Mouse (Mus musculus) retina, postnatal 7 days (tissue): Measurements from ENCODE around the gene Kalrn.

Experiments used
- DNase-seq: peaks from one replicate; pipeline ENCODE4 v3.0.0-alpha.2; 2012; ENCODE audit warnings: low read depth, low spot score

The Kalrn gene

GRCm38 (mm10) chr16:34192959-34193842 lies 380.1 kb downstream of the Kalrn start:
- peak; percentile 54 for DNase-seq

GRCm38 (mm10) chr16:34184721-34185120 lies 388.6 kb downstream of the Kalrn start:
- DNase-seq: no peak

GRCm38 (mm10) chr16:34183186-34183585 lies 390.1 kb downstream of the Kalrn start:
- DNase-seq: no peak

GRCm38 (mm10) chr16:34175625-34176024 lies 397.7 kb downstream of the Kalrn start:
- no peak for DNase-seq

GRCm38 (mm10) chr16:34172572-34173181 lies 400.7 kb downstream of the Kalrn start:
- no peak for DNase-seq

- DNase-seq: no peak
Measured at GRCm38 (mm10) chr16:34167042-34167441, 406.3 kb downstream of the Kalrn start.

- DNase-seq: no peak
Measured at GRCm38 (mm10) chr16:34163086-34163485, 410.2 kb downstream of the Kalrn start.

GRCm38 (mm10) chr16:34159576-34159975 lies 413.8 kb downstream of the Kalrn start:
- no peak for DNase-seq

GRCm38 (mm10) chr16:34157386-34158135 lies 415.8 kb downstream of the Kalrn start:
- DNase-seq: no peak

- DNase-seq: no peak
Measured at GRCm38 (mm10) chr16:34155696-34156095, 417.6 kb downstream of the Kalrn start.

- no peak for DNase-seq
Measured at GRCm38 (mm10) chr16:34154903-34155302, 418.4 kb downstream of the Kalrn start.

- DNase-seq: no peak
Measured at GRCm38 (mm10) chr16:34151528-34152071, 421.7 kb downstream of the Kalrn start.

GRCm38 (mm10) chr16:34141670-34142069 lies 431.7 kb downstream of the Kalrn start:
- DNase-seq: no peak

- no peak for DNase-seq
Measured at GRCm38 (mm10) chr16:34135074-34135473, 438.3 kb downstream of the Kalrn start.

- DNase-seq: no peak
Measured at GRCm38 (mm10) chr16:34134628-34135027, 438.7 kb downstream of the Kalrn start.

- peak; percentile 57 for DNase-seq
Measured at GRCm38 (mm10) chr16:34125595-34125994, 447.7 kb downstream of the Kalrn start.

- no peak for DNase-seq
Measured at GRCm38 (mm10) chr16:34122486-34122885, 450.8 kb downstream of the Kalrn start.

- no peak for DNase-seq
Measured at GRCm38 (mm10) chr16:34121288-34121687, 452.0 kb downstream of the Kalrn start.

- no peak for DNase-seq
Measured at GRCm38 (mm10) chr16:34120801-34121201, 452.5 kb downstream of the Kalrn start.

- no peak for DNase-seq
Measured at GRCm38 (mm10) chr16:34119844-34120243, 453.5 kb downstream of the Kalrn start.

- DNase-seq: no peak
Measured at GRCm38 (mm10) chr16:34119370-34119769, 454.0 kb downstream of the Kalrn start.

GRCm38 (mm10) chr16:34114665-34115064 lies 458.7 kb downstream of the Kalrn start:
- DNase-seq: peak; percentile 58
